In the genomic region with DNA sequence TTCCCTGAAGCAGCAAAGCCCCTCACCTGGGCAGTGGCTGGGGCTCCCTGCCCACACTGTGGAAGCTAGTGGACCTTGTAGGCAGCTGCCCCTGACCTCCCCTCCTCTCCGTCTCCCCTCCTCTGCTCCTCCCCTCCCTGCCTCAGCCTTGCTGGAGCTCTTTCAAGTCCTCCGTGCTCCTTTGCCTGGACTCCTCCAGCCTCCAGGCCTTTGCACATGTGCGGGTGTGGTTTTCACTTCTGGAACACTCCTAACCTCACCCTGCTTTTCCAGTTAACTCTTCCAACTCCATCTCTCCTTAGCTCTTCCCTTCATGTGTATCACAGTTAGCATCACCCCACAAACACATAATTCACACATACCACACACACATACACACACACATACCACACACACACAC, we compare ENCODE assay signal across 8 mouse cellular contexts.
DNase-seq lines count a peak whose midpoint lies in the region; ATAC-seq and TF ChIP-seq lines count a peak whose summit lies in the region.

No protein-coding gene starts in this region.

- TF ChIP-seq CTCF in hindbrain, postnatal 0 days (IDR thresholded peaks at IDR 0.05; ENCODE audit: low read depth) = no peak

- H3K4me2 ChIP-seq in midbrain, embryonic 16.5 days (ENCODE audit: low read length) = no peak overlapping the region
- H3K4me2 ChIP-seq in forebrain, embryonic 15.5 days (replicated peaks) = no peak overlapping the region
- no peak overlapping the region for H3K4me2 ChIP-seq in hindbrain, postnatal 0 days (ENCODE audit: low read depth, low read length)
- H3K4me2 ChIP-seq in midbrain, embryonic 12.5 days (replicated peaks) = no peak overlapping the region

- no peaks in the 10 kb centered on the region for H3K36me3 ChIP-seq in midbrain, embryonic 10.5 days
- H3K36me3 ChIP-seq in midbrain, embryonic 16.5 days (ENCODE audit: control insufficient read depth, insufficient read depth, low read length) = no peaks in the 10 kb centered on the region
- H3K36me3 ChIP-seq in forebrain, embryonic 15.5 days = no peaks in the 10 kb centered on the region
- no peaks in the 10 kb centered on the region for H3K36me3 ChIP-seq in hindbrain, postnatal 0 days (ENCODE audit: insufficient read depth, low read length)
- H3K36me3 ChIP-seq in midbrain, embryonic 12.5 days = no peaks in the 10 kb centered on the region

- H3K4me3 ChIP-seq in midbrain, embryonic 10.5 days = no peak overlapping the region
- no peak overlapping the region for H3K4me3 ChIP-seq in midbrain, embryonic 16.5 days (ENCODE audit: low read depth, low read length)
- H3K4me3 ChIP-seq in forebrain, embryonic 15.5 days = no peak overlapping the region
- H3K4me3 ChIP-seq in hindbrain, postnatal 0 days (ENCODE audit: low read length) = no peak overlapping the region
- H3K4me3 ChIP-seq in midbrain, embryonic 12.5 days = no peak overlapping the region

- 31% methylated on average over 3 of the region's 3 CpGs for WGBS in midbrain, embryonic 10.5 days
- WGBS in midbrain, embryonic 16.5 days = 13% methylated on average over 3 of the region's 3 CpGs
- WGBS in forebrain, embryonic 15.5 days = 11% methylated on average over 3 of the region's 3 CpGs
- WGBS in hindbrain, postnatal 0 days = 19% methylated on average over 3 of the region's 3 CpGs
- 11% methylated on average over 3 of the region's 3 CpGs for WGBS in midbrain, embryonic 12.5 days

- no peaks in the 10 kb centered on the region for H3K9me3 ChIP-seq in midbrain, embryonic 10.5 days (replicated peaks)
- H3K9me3 ChIP-seq in midbrain, embryonic 16.5 days (replicated peaks; ENCODE audit: control insufficient read depth, low read length, poor library complexity, severe bottlenecking) = no peaks in the 10 kb centered on the region
- no peaks in the 10 kb centered on the region for H3K9me3 ChIP-seq in forebrain, embryonic 15.5 days
- no peaks in the 10 kb centered on the region for H3K9me3 ChIP-seq in hindbrain, postnatal 0 days (ENCODE audit: low read length)
- H3K9me3 ChIP-seq in midbrain, embryonic 12.5 days = no peaks in the 10 kb centered on the region

- H3K27ac ChIP-seq in midbrain, embryonic 10.5 days (replicated peaks) = peak overlapping the region; percentile 100
- H3K27ac ChIP-seq in midbrain, embryonic 16.5 days (ENCODE audit: low read length) = no peak overlapping the region
- peak overlapping the region; percentile 95 for H3K27ac ChIP-seq in forebrain, embryonic 15.5 days (replicated peaks)
- peak overlapping the region; percentile 34; the same call in 1 of the 2 replicates for H3K27ac ChIP-seq in hindbrain, postnatal 0 days
- peak overlapping the region; percentile 98 for H3K27ac ChIP-seq in midbrain, embryonic 12.5 days (replicated peaks)

- DNase-seq in midbrain, embryonic 10.5 days (ENCODE audit: low spot score) = no peak
- DNase-seq in hindbrain, postnatal 0 days (ENCODE audit: low spot score) = peak; percentile 5
- no peak for DNase-seq in T-cell, adult 2 months (ENCODE audit: low spot score)
- no peak for DNase-seq in right cerebral cortex, postnatal 14 days
- DNase-seq in thymus, postnatal 4 days = no peak

- H3K4me1 ChIP-seq in midbrain, embryonic 10.5 days = peaks cover 87% of the 10 kb centered on the region
- peaks cover 50% of the 10 kb centered on the region for H3K4me1 ChIP-seq in midbrain, embryonic 16.5 days (ENCODE audit: control insufficient read depth, insufficient read depth, low read length)
- H3K4me1 ChIP-seq in forebrain, embryonic 15.5 days = peaks cover 68% of the 10 kb centered on the region
- H3K4me1 ChIP-seq in hindbrain, postnatal 0 days (ENCODE audit: insufficient read depth, low read length) = peaks cover 52% of the 10 kb centered on the region
- peaks cover 74% of the 10 kb centered on the region for H3K4me1 ChIP-seq in midbrain, embryonic 12.5 days

- no peak overlapping the region for H3K9ac ChIP-seq in midbrain, embryonic 16.5 days (ENCODE audit: low read depth, low read length)
- no peak overlapping the region for H3K9ac ChIP-seq in forebrain, embryonic 15.5 days (replicated peaks)
- no peak overlapping the region for H3K9ac ChIP-seq in hindbrain, postnatal 0 days (replicated peaks; ENCODE audit: low read length)
- H3K9ac ChIP-seq in midbrain, embryonic 12.5 days (replicated peaks) = peak overlapping the region; percentile 21; the same call in 1 of the 2 replicates

- H3K27me3 ChIP-seq in midbrain, embryonic 10.5 days (ENCODE audit: low read depth, poor library complexity, severe bottlenecking) = peaks cover 6% of the 10 kb centered on the region; the same call in 1 of the 2 replicates
- H3K27me3 ChIP-seq in midbrain, embryonic 16.5 days (ENCODE audit: control insufficient read depth, insufficient read depth, low read depth, low read length) = no peaks in the 10 kb centered on the region
- H3K27me3 ChIP-seq in forebrain, embryonic 15.5 days = no peaks in the 10 kb centered on the region
- H3K27me3 ChIP-seq in hindbrain, postnatal 0 days (ENCODE audit: insufficient read depth, low read length) = no peaks in the 10 kb centered on the region
- H3K27me3 ChIP-seq in midbrain, embryonic 12.5 days = no peaks in the 10 kb centered on the region

- ATAC-seq in midbrain, embryonic 16.5 days = no peak
- no peak for ATAC-seq in forebrain, embryonic 15.5 days (replicated peaks)
- ATAC-seq in hindbrain, postnatal 0 days = no peak
- ATAC-seq in midbrain, embryonic 12.5 days (ENCODE audit: low FRiP score, low read depth) = no peak
